Mouse (Mus musculus) ovary, postnatal 36 days (tissue): ENCODE results near the gene Myh11.
"Not testable (repeated sequence)": the region's sequence is repeated elsewhere in the genome, so short reads cannot be mapped to it uniquely, and the experiment has no call there.

Experiments used
- DNase-seq: peaks from one replicate; pipeline ENCODE4 v3.0.0; 2022; ENCODE audit warnings: low spot score, mixed read lengths

Myh11 gene

GRCm38 (mm10) chr16:14162988-14163416 lies 128.2 kb downstream of the Myh11 start, which contains the start of the genes Nde1 and Marf1:
Gene Nde1 (plus strand): TSS chr16:14163275.
Gene Marf1 (minus strand): TSS chr16:14163351.
- DNase-seq: peak; percentile 93

GRCm38 (mm10) chr16:14160941-14161340 lies 130.2 kb downstream of the Myh11 start:
- no peak for DNase-seq

- DNase-seq: peak; percentile 49
Measured at GRCm38 (mm10) chr16:14159746-14160131, 131.4 kb downstream of the Myh11 start.

- peak; percentile 99 for DNase-seq
Measured at GRCm38 (mm10) chr16:14158936-14159745, 132.0 kb downstream of the Myh11 start.

GRCm38 (mm10) chr16:14158536-14158935 lies 132.6 kb downstream of the Myh11 start:
- DNase-seq: no peak

- DNase-seq: no peak
Measured at GRCm38 (mm10) chr16:14156312-14156711, 134.9 kb downstream of the Myh11 start.

GRCm38 (mm10) chr16:14155638-14156037 lies 135.5 kb downstream of the Myh11 start:
- not testable (repeated sequence) for DNase-seq

- DNase-seq: no peak
Measured at GRCm38 (mm10) chr16:14151718-14152117, 139.5 kb downstream of the Myh11 start.

- DNase-seq: no peak
Measured at GRCm38 (mm10) chr16:14147712-14148111, 143.5 kb downstream of the Myh11 start.
